Mouse (Mus musculus) liver, postnatal 0 days (tissue): Measurements from ENCODE around the gene Vars2.

Experiments
- CTCF ChIP-seq: sonication (generic); IDR thresholded peaks from 2 replicates; pipeline ENCODE4 v1.5.1; 2016; ENCODE audit warnings: antibody characterized with exemption, low read depth
- EP300 ChIP-seq: IDR thresholded peaks from 2 replicates; pipeline ENCODE4 v1.6.1; 2016; ENCODE audit warnings: antibody characterized with exemption, low read depth, mild to moderate bottlenecking

GRCm38 (mm10) chr17:35703751-35704271 lies 36.4 kb upstream of the Vars2 start:
- TF ChIP-seq CTCF, result no peak
- no peak for TF ChIP-seq EP300
